Mouse (Mus musculus) 3134 (cell line): ENCODE results near the gene Odam.

Experiments used
- DNase-seq: peaks from one replicate; pipeline ENCODE4 v3.0.0-alpha.2; 2011; ENCODE audit warnings: low spot score; ENCODE audit not compliant: insufficient read length; ENCODE audit errors: extremely low read depth

The Odam gene

DNA sequence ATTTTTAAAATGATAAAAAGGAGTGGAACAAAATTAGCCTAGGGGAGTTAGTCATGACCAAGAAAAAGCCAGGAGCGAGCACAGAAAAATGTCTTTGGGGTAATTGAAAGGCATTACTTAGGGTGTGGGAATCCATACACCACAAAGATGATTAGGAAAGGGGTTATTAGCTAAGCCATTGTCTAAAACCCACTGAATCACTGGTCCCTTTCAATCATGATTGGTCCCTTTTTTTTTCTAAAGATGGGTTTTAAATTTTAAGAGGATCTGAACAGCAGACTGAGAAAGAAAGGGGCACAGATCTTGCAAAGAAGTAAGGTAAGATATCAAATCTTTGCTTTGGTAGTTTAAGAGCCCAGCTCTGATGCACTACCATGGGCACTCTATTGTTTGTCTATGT lies at the start of gene Odam:
Gene Odam (plus strand): TSS at position 301 of the 400 bp plus-strand sequence.
- no peak for DNase-seq

GRCm38 (mm10) chr5:87855136-87855716 lies 29.6 kb upstream of the Odam start:
- DNase-seq, result no peak

DNA sequence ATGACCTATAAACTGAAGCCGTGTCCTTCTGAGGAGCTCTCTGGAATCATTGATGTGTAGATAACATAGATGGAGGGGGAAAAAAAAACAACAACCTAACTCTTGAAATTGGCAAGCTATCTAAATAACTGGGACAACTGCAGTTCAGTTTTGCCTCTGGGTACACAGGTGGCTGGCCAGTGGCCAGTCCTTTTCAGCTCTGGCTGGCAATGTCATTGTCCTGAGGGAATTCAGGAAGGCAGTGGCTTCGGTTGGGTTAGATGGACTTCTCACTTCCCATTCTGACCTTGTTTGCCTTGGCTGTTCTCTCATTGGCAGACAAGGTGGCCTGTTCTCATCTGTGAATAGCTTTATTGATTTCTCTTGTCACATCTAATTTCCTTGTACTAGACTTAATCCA lies 14.7 kb upstream of the Odam start:
- DNase-seq, result no peak

- DNase-seq, result no peak
Measured at GRCm38 (mm10) chr5:87871423-87871822, 13.4 kb upstream of the Odam start.

DNA sequence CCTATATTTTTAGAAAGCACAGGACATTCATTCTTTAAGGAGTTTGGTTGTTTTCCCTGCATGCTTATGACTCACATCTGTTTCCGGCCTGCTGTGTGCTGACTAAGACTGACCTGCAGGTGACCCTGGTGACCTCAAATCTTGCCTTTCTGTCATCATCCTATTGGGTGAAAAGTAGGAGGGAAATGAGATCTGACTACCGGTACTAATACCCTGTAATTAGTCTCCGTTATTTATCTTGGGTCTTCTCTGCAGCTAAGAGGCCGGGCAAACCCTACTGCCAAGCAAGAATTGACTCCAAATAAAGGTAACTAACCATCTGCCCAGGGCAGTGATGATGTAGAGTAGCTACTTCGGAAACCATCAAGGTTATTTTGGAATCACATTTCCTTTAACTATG lies 40.5 kb downstream of the Odam start, which contains the start of gene Csn3:
Gene Csn3 (plus strand): TSS at position 208 of the 400 bp plus-strand sequence.
- DNase-seq, result peak; percentile 3

GRCm38 (mm10) chr5:87931603-87932002 lies 46.8 kb downstream of the Odam start:
- no peak for DNase-seq

- DNase-seq, result no peak
Measured at GRCm38 (mm10) chr5:87940752-87941151, 55.9 kb downstream of the Odam start.

DNA sequence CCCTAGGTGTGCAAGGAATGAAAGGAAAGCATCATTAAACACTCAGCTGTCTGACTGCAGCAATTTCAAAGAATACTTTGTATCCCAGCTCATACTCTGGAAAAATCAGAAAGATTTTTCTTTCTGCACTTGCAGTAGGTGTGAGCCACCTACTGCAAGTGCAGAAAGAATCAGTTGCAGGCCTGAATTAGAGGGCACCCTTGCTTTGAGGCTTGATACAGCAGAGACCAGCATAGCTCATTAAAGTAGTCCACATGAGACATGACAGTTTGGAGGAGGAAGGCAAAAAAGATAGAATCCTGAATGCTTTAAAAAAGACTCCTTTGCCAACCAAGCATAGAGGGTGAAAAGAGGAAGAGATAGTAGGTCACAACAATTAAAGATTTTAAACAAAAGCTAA lies 57.7 kb downstream of the Odam start:
- no peak for DNase-seq
